Mouse (Mus musculus): ENCODE results near the gene Kdm4b. TPM values are rescaled to one million over a fixed set of nuclear protein-coding genes. Genes with fewer than 3 reads are reported as not detected.

Gene Kdm4b
- total and polyA plus RNA-seq, 3 experiments = 9.1 to 27.5 TPM; not detected in 1

- Histone ChIP-seq H3K36me3 (ENCODE audit: control insufficient read depth in 1 of 2, insufficient read depth in 2 of 2, low read length in 2 of 2) (no peaks in the 10 kb centered on the region), H3K9ac (ENCODE audit: control insufficient read depth, low read depth, low read length, poor library complexity, severe bottlenecking) (no peak overlapping the region), H3K27ac (ENCODE audit: control insufficient read depth, low read depth, low read length) (no peak overlapping the region), H3K27me3 (ENCODE audit: control insufficient read depth in 1 of 2, insufficient read depth in 2 of 2, low read length in 2 of 2) (no peaks in the 10 kb centered on the region), H3K4me3 (ENCODE audit: control insufficient read depth in 1 of 2, insufficient read depth in 1 of 2, low read depth in 2 of 2, low read length in 2 of 2) (no peak overlapping the region), H3K79me2 (ENCODE audit: control insufficient read depth, insufficient read depth, low read length, poor library complexity) (no peaks in the 10 kb centered on the region), H3K4me1 (ENCODE audit: control insufficient read depth in 1 of 2, insufficient read depth in 2 of 2, low read length in 2 of 2) (no peaks in the 10 kb centered on the region), H3K9me3 (replicated peaks; ENCODE audit: insufficient read depth, low read length) (no peaks in the 10 kb centered on the region)
- peak; percentile 73 for DNase-seq (ENCODE audit: low read depth, low spot score)
- TF ChIP-seq MXI1 (IDR thresholded peaks at IDR 0.05; ENCODE audit: low read depth, low read length) (no peak), ELF1 (IDR thresholded peaks at IDR 0.05; ENCODE audit: low read depth, low read length) (no peak), TBP (IDR thresholded peaks at IDR 0.05; ENCODE audit: low read depth, low read length) (no peak), E2F4 (IDR thresholded peaks at IDR 0.05; ENCODE audit: borderline replicate concordance, low read depth, low read length) (no peak), MAZ (IDR thresholded peaks at IDR 0.05; ENCODE audit: low read depth, low read length) (0 out of 2 replicates have a peak, but pooled peaks have one; percentile 38), CHD1 (IDR thresholded peaks at IDR 0.05; ENCODE audit: low read depth, low read length) (no peak), UBTF (IDR thresholded peaks at IDR 0.05; ENCODE audit: borderline replicate concordance, insufficient read depth, low read depth, low read length) (no peak), CHD2 (IDR thresholded peaks at IDR 0.05; ENCODE audit: low read length) (no peak), MEF2A (IDR thresholded peaks at IDR 0.05; ENCODE audit: extremely low read depth, insufficient replicate concordance, low read depth, low read length, poor library complexity, severe bottlenecking) (no peak), SIN3A (IDR thresholded peaks at IDR 0.05; ENCODE audit: low read length) (peak; percentile 39; the same call in 1 of the 2 replicates), NELFE (IDR thresholded peaks at IDR 0.05; ENCODE audit: low read depth, low read length) (no peak), MAX (IDR thresholded peaks at IDR 0.05; ENCODE audit: low read length) (no peak), CTCF (IDR thresholded peaks at IDR 0.05 in 2 of 3, conservative IDR thresholded peaks at IDR 0.05 in 1 of 3; ENCODE audit: control insufficient read depth in 1 of 3, insufficient read depth in 1 of 3, low read depth in 2 of 3, low read length in 3 of 3, poor library complexity in 1 of 3, severe bottlenecking in 1 of 3) (peak; percentile 72 to 92 (median 73)), RAD21 (IDR thresholded peaks at IDR 0.05; ENCODE audit: low read depth, low read length) (peak; percentile 90), NRF1 (IDR thresholded peaks at IDR 0.05; ENCODE audit: insufficient read depth, low read depth, low read length, poor library complexity, severe bottlenecking) (no peak), MAFK (IDR thresholded peaks at IDR 0.05; ENCODE audit: borderline replicate concordance, low read depth, low read length) (no peak), ZNF384 (IDR thresholded peaks at IDR 0.05; ENCODE audit: low read depth, low read length) (no peak), ZKSCAN1 (IDR thresholded peaks at IDR 0.05; ENCODE audit: low read depth, low read length) (no peak), SMC3 (IDR thresholded peaks at IDR 0.05; ENCODE audit: low read depth, low read length) (peak; percentile 82), ZMIZ1 (IDR thresholded peaks at IDR 0.05; ENCODE audit: low read depth, low read length) (no peak), KAT2A (conservative IDR thresholded peaks at IDR 0.05; ENCODE audit: low read depth, low read length) (no peak), EP300 (IDR thresholded peaks at IDR 0.05; ENCODE audit: low read depth in 1 of 2, low read length in 2 of 2) (no peak), MYB (IDR thresholded peaks at IDR 0.05; ENCODE audit: low read depth, low read length) (no peak), JUND (IDR thresholded peaks at IDR 0.05; ENCODE audit: low read depth, low read length) (no peak), GABPA (IDR thresholded peaks at IDR 0.05; ENCODE audit: low read depth, low read length) (no peak), POLR2AphosphoS5 (IDR thresholded peaks at IDR 0.05; ENCODE audit: borderline replicate concordance, low read depth, low read length) (no peak), TAL1 (IDR thresholded peaks at IDR 0.05; ENCODE audit: low read length) (no peak), ZC3H11A (IDR thresholded peaks at IDR 0.05; ENCODE audit: low read depth, low read length) (peak; percentile 73), GATA1 (IDR thresholded peaks at IDR 0.05; ENCODE audit: low read depth, low read length) (no peak), TCF12 (IDR thresholded peaks at IDR 0.05; ENCODE audit: low read depth, low read length) (no peak), MYC (IDR thresholded peaks at IDR 0.05; ENCODE audit: low read depth, low read length) (no peak), HCFC1 (IDR thresholded peaks at IDR 0.05; ENCODE audit: low read depth, low read length) (0 out of 2 replicates have a peak, but pooled peaks have one; percentile 19), USF2 (IDR thresholded peaks at IDR 0.05; ENCODE audit: borderline replicate concordance in 1 of 2, insufficient read depth in 1 of 2, low read depth in 1 of 2, low read length in 2 of 2) (no peak), POLR2AphosphoS2 (IDR thresholded peaks at IDR 0.05; ENCODE audit: low read length) (no peak)
These were observed 24.8 kb downstream of the Kdm4b start for GRCm38 (mm10) chr17:56350694-56351093.

All from MEL (cell line).